Mouse (Mus musculus) myocyte (in vitro differentiated cells): ENCODE measurements at regions not wholly inside any gene's neighbourhood (a gene's known extent, or its start where the extent isn't known, plus 50 kb on each side); places are given as distances from the start of the nearest gene placed in this dataset.

ENCODE experiments used
- CEBPB ChIP-seq: IDR thresholded peaks from 2 replicates; pipeline ENCODE4 v1.6.1; 2011; ENCODE audit warnings: mild to moderate bottlenecking, moderate library complexity; ENCODE audit not compliant: poor library complexity, insufficient read depth, severe bottlenecking
- MAX ChIP-seq: IDR thresholded peaks from one replicate; pipeline ENCODE4 v1.6.1; 2011; ENCODE audit warnings: low read depth, mild to moderate bottlenecking, control low read depth
- MYOD1 ChIP-seq, 3 experiments: IDR thresholded peaks; one replicate each; pipeline ENCODE4 v1.6.1; 2011; ENCODE audit warnings: control low read depth in 2 of 3, low read depth in 2 of 3, mild to moderate bottlenecking in 2 of 3, moderate library complexity in 1 of 3; ENCODE audit not compliant: insufficient read length in 2 of 3, control insufficient read depth in 1 of 3
- MYOG ChIP-seq, 3 experiments: IDR thresholded peaks; one replicate each; pipeline ENCODE4 v1.6.1; 2011; ENCODE audit warnings: control low read depth in 2 of 3, low read depth in 2 of 3, mild to moderate bottlenecking in 2 of 3; ENCODE audit not compliant: insufficient read length in 2 of 3, control insufficient read depth in 1 of 3, insufficient read depth in 1 of 3
- POLR2A ChIP-seq: IDR thresholded peaks from one replicate; pipeline ENCODE4 v1.6.1; 2011; ENCODE audit warnings: low read depth, mild to moderate bottlenecking, control low read depth, moderate library complexity; ENCODE audit not compliant: insufficient read length
- SRF ChIP-seq: IDR thresholded peaks from one replicate; pipeline ENCODE4 v1.6.1; 2011; ENCODE audit warnings: low read depth; ENCODE audit not compliant: control insufficient read depth, insufficient read length
- TCF12 ChIP-seq: IDR thresholded peaks from one replicate; pipeline ENCODE4 v1.6.1; 2011; ENCODE audit warnings: mild to moderate bottlenecking, control low read depth; ENCODE audit not compliant: poor library complexity, insufficient read depth, severe bottlenecking
- TCF3 ChIP-seq: IDR thresholded peaks from one replicate; pipeline ENCODE4 v1.6.1; 2011; ENCODE audit warnings: low read depth, control low read depth; ENCODE audit not compliant: insufficient read length
- USF1 ChIP-seq: IDR thresholded peaks from one replicate; pipeline ENCODE4 v1.6.1; 2011; ENCODE audit warnings: low read depth, mild to moderate bottlenecking, control low read depth, moderate library complexity

GRCm38 (mm10) chr1:76322943-76323559 lies 777.0 kb downstream of the Slc4a3 start:
- TF ChIP-seq MYOG (IDR thresholded peaks at IDR 0.05; ENCODE audit: control insufficient read depth in 1 of 3, insufficient read depth in 1 of 3, insufficient read length in 2 of 3, low read depth in 2 of 3): no peak
- no peak for TF ChIP-seq TCF12
- no peak for TF ChIP-seq POLR2A
- no peak for TF ChIP-seq USF1
- TF ChIP-seq CEBPB: no peak
- no peak for TF ChIP-seq TCF3
- no peak for TF ChIP-seq MAX
- no peak for TF ChIP-seq SRF
- no peak for TF ChIP-seq MYOD1 (IDR thresholded peaks at IDR 0.05; ENCODE audit: control insufficient read depth in 1 of 3, insufficient read length in 2 of 3, low read depth in 2 of 3)
